Mouse (Mus musculus): ENCODE results near the gene H2afx. TPM values are rescaled to one million over a fixed set of nuclear protein-coding genes. Genes with fewer than 3 reads are reported as not detected.

Gene H2afx
- polyA plus RNA-seq, 1 experiment, result 860 TPM

- TF ChIP-seq GATA1 (IDR thresholded peaks at IDR 0.05; ENCODE audit: low read length), result no peak
Measured at GRCm38 (mm10) chr9:44313476-44314256, 20.8 kb upstream of the H2afx start.

DNA sequence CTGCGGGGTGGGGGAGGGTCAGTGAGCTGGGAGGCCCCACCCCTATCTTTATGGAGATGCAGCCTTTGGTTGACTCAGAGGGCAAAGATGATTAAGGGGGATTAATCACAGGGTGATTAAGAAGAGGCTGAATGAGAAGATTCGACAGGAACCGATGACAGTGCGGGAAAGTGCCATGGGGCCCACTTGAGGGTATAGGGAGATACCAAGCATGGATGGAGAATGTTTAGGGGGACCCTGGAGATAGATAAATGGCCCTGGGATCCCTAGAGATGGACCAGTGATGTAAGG lies 20.3 kb upstream of the H2afx start:
- no peak for TF ChIP-seq GATA1 (IDR thresholded peaks at IDR 0.05; ENCODE audit: low read length)

- TF ChIP-seq GATA1 (IDR thresholded peaks at IDR 0.05; ENCODE audit: low read length), result no peak
Measured at GRCm38 (mm10) chr9:44314910-44315309, 19.6 kb upstream of the H2afx start.

DNA sequence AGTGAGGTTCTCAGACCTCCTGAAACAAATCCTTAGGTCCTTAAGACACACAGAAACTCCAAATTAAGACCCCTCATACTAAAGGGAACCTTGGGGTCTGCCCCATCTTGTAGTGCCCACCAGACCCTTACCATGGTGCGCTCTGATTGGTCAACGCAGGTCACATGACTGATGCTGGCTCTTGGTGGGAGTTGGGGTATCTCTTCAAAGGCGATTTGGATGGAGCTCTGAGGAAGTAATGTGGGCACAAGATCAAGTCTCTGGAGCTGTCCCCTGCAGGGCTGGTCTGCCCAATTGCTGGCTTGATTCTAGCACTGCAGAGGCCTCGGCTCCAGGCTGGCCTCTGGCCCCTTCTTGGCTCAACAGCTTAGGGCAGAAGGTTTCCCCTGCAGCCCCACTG lies 17.0 kb upstream of the H2afx start:
- no peak for TF ChIP-seq GATA1 (IDR thresholded peaks at IDR 0.05; ENCODE audit: low read length)

DNA sequence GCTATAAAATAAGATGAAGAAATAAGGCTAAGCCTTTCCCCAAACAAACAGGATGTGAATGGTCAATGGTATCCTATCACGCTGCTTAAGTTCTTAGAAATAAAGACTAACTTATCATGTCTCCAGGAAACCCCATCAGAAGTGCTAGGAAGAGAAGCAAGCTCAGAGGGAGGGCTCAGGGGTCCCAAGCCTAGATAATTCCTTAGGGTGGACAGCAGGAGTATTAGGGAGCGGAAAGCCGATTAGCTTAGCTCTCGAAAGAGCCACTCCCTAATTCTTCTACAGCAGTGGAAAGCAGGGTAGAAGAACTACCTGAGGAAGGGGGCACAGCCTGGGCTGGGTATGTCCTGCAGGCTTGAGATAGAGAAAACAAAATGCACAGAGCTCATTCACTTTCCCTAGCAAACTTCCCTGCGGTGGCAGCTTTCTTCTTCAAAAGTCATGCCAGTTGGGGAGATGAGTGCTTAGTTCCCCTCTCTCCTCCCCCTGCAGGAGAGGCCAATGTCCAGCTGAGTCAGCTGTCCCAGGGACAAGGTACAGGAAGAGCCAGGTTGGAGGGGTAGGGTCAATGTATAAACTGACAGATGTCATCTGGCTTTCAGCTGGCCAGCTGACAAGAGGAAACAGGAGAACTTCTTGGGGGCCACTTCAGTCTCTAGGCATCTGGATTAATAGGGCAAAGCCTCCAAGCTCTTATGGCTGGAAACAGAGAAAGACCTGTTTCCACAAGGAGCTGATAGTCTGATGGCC lies 16.2 kb upstream of the H2afx start:
- no peak for TF ChIP-seq GATA1 (IDR thresholded peaks at IDR 0.05; ENCODE audit: low read length)

GRCm38 (mm10) chr9:44318826-44319095 lies 15.7 kb upstream of the H2afx start:
- TF ChIP-seq GATA1 (IDR thresholded peaks at IDR 0.05; ENCODE audit: low read length), result no peak

GRCm38 (mm10) chr9:44319105-44319886 lies 15.2 kb upstream of the H2afx start:
- no peak for TF ChIP-seq GATA1 (IDR thresholded peaks at IDR 0.05; ENCODE audit: low read length)

DNA sequence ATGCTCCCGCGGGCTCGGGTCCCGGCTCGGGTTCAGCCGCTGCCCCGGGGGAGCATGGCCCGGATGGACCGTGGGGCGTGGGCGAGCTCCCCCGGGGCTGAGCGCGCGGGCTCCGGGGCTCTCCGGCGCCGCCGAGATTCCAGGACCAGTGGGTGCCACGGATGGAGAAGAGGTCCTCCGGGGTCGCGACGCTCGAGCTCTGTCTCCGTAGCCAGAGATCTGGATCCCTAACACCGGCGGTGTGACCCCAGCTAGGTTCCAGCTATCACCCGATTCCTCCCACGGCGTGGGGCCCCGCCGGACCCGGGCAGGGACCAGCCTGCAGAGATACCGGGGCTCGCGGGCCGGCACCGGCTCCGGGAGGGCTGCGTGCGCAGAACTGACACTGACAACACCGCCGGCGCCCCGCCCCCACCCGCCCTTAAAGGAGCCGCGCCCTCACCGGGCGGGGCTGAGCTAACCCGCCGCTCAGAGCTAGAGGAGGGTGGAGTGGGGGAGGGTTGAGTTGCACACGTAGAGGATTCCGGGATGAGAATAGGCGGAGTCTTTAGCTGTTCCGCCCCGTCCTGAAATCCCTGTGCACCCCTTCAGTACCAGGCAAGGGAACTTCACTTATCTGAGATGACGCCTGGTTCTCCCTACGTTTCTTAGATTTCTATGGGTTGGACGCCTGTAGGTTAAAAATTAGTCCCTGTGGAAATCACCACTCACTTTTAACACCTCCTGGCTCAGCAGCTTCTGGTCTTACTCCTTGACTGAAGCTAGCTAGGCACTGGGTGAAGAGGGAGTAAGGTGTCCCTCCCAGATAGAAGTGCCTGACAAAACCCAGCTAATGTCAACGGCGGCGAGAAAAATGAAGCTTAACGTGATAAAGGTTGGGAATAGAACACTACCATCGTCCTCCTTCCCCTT lies 14.4 kb upstream of the H2afx start, which contains the start of gene C2cd2l:
C2cd2l (minus strand) TSS at position 399 of the 912 bp plus-strand sequence.
- no peak for TF ChIP-seq GATA1 (IDR thresholded peaks at IDR 0.05; ENCODE audit: low read length)

DNA sequence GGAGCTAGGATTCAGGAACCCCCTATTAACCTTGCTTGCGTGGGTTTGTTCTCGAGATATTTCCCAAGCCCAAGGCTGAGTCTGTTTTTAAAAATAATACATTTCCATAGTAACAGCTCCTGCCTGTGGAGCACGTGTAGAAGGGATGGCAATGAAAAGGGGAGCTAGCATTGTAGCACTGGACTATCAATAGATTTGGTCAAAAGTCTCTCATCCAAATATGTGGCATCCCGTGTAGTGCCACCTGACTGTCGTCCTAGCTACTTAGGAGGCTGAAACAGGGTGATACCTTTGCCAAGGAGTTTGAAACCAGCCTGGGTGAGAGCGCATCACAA lies 13.7 kb upstream of the H2afx start:
- no peak for TF ChIP-seq GATA1 (IDR thresholded peaks at IDR 0.05; ENCODE audit: low read length)

GRCm38 (mm10) chr9:44324147-44324546 lies 10.3 kb upstream of the H2afx start:
- no peak for TF ChIP-seq GATA1 (IDR thresholded peaks at IDR 0.05; ENCODE audit: low read length)

GRCm38 (mm10) chr9:44325768-44326370 lies 8.6 kb upstream of the H2afx start, which contains the start of gene Dpagt1:
Gene Dpagt1, plus strand, starts transcription at chr9:44326019.
- no peak for TF ChIP-seq GATA1 (IDR thresholded peaks at IDR 0.05; ENCODE audit: low read length)

DNA sequence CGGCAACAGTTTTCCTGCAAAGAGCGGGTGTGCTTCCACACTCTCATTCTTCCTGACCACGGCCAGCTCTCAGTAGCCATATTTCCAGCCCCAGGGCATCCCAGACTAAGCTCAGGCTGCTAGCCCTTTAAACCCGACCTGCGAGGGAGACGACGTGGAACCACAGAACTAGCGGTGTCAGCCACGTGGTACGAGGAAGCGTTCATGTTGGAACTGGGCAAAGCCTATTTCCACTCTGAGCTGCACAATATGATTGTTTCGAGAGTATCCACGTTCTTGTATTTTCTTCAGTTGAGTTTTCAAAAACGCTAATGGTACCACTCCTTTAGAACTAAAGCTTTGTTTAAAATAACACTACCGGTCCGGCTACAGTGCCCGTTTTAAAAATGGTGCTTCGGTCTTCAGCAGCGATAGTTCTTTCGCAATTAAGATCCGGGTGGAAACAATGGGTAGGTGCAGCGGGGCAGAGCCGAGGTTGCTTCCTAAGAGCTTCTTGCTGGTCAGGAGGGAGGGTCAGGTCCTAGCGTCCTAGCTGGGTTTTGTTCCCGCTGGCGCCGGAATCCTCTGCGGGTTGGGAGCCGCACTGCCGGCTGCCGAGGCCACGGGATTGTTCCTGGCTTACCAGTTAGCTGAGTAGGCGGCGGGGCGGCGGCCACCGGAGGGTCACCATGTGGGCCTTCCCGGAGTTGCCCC lies 8.0 kb upstream of the H2afx start:
- TF ChIP-seq GATA1 (IDR thresholded peaks at IDR 0.05; ENCODE audit: low read length), result no peak

DNA sequence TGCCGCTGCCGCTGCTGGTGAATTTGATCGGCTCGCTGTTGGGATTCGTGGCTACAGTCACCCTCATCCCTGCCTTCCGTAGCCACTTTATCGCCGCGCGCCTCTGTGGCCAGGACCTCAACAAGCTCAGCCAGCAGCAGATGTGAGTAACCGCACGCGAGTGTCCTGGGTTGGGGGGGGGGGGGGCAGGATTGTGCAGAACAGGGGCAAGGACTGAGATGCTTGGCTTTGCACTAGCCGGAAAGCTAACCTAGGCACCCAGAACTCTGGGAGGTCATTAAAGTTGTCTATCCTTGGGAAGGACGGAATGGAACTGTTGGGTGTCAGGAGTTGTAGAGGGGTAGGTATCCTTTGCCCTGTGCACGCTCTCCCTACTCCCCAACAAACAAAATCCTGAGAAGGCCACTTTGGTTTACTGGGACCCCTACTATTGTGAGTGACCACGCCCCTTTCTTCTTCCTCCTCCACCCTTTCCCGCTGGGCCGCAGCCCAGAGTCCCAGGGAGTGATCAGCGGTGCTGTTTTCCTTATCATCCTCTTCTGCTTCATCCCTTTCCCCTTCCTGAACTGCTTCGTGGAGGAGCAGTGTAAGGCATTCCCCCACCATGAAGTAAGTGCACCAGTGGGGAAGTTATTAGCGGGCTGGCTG lies 7.3 kb upstream of the H2afx start:
- TF ChIP-seq GATA1 (IDR thresholded peaks at IDR 0.05; ENCODE audit: low read length), result no peak

- no peak for TF ChIP-seq GATA1 (IDR thresholded peaks at IDR 0.05; ENCODE audit: low read length)
Measured at GRCm38 (mm10) chr9:44327926-44328325, 6.6 kb upstream of the H2afx start.

Data from G1E-ER4 (cell line).